Mouse (Mus musculus): ENCODE data around the gene Vwa5b1. TPM values are rescaled to one million over a fixed set of nuclear protein-coding genes. Genes with fewer than 3 reads are reported as not detected.

Gene Vwa5b1
- polyA plus RNA-seq, 1 experiment from 2014 or later: 0.29 TPM

GRCm38 (mm10) chr4:138548124-138548561, 87.5 kb downstream of the Vwa5b1 start:
- H3K9ac ChIP-seq: no peak overlapping the region
- H3K36me3 ChIP-seq: no peaks in the 10 kb centered on the region
- peaks cover 10% of the 10 kb centered on the region for H3K4me1 ChIP-seq
- peak overlapping the region; percentile 25 for H3K4me2 ChIP-seq (replicated peaks)
- H3K27ac ChIP-seq: no peak overlapping the region
- no peak overlapping the region for H3K4me3 ChIP-seq
- no peaks in the 10 kb centered on the region for H3K9me3 ChIP-seq
- no peak for ATAC-seq (ENCODE audit: low FRiP score, low read depth)
- 10% methylated on average over 10 of the region's 10 CpGs for WGBS
- H3K27me3 ChIP-seq (replicated peaks): peaks cover 6% of the 10 kb centered on the region; the same call in 1 of the 2 replicates

GRCm38 (mm10) chr4:138547556-138547955, 88.1 kb downstream of the Vwa5b1 start:
- no peak overlapping the region for H3K9ac ChIP-seq
- ATAC-seq (ENCODE audit: low FRiP score, low read depth): no peak
- WGBS: 14% methylated on average over 10 of the region's 10 CpGs
- H3K27ac ChIP-seq: no peak overlapping the region
- no peaks in the 10 kb centered on the region for H3K36me3 ChIP-seq
- H3K27me3 ChIP-seq (replicated peaks): peaks cover 6% of the 10 kb centered on the region; the same call in 1 of the 2 replicates
- no peak overlapping the region for H3K4me3 ChIP-seq
- H3K4me2 ChIP-seq (replicated peaks): no peak overlapping the region
- H3K4me1 ChIP-seq: peaks cover 9% of the 10 kb centered on the region
- no peaks in the 10 kb centered on the region for H3K9me3 ChIP-seq

GRCm38 (mm10) chr4:138547041-138547440, 88.6 kb downstream of the Vwa5b1 start:
- no peaks in the 10 kb centered on the region for H3K36me3 ChIP-seq
- WGBS: 60% methylated on average over 6 of the region's 6 CpGs
- no peak overlapping the region for H3K4me3 ChIP-seq

GRCm38 (mm10) chr4:138546241-138546640, 89.4 kb downstream of the Vwa5b1 start:
- ATAC-seq (ENCODE audit: low FRiP score, low read depth): no peak
- H3K27ac ChIP-seq: no peak overlapping the region
- H3K27me3 ChIP-seq (replicated peaks): peaks cover 6% of the 10 kb centered on the region; the same call in 1 of the 2 replicates
- H3K9ac ChIP-seq: no peak overlapping the region
- H3K4me3 ChIP-seq: no peak overlapping the region
- WGBS: 83% methylated on average over 11 of the region's 11 CpGs
- no peak overlapping the region for H3K4me2 ChIP-seq (replicated peaks)
- H3K36me3 ChIP-seq: no peaks in the 10 kb centered on the region
- H3K9me3 ChIP-seq: no peaks in the 10 kb centered on the region
- peaks cover 9% of the 10 kb centered on the region for H3K4me1 ChIP-seq

More at GRCm38 (mm10) chr4:138547041-138547440, 88.6 kb downstream of the Vwa5b1 start:
- ATAC-seq (ENCODE audit: low FRiP score, low read depth): no peak
- Histone ChIP-seq H3K27me3 (replicated peaks) (peaks cover 6% of the 10 kb centered on the region; the same call in 1 of the 2 replicates), H3K9me3 (no peaks in the 10 kb centered on the region), H3K9ac (no peak overlapping the region), H3K27ac (no peak overlapping the region), H3K4me1 (peaks cover 9% of the 10 kb centered on the region), H3K4me2 (replicated peaks) (no peak overlapping the region)

GRCm38 (mm10) chr4:138543177-138543576, 92.5 kb downstream of the Vwa5b1 start:
- H3K4me1 ChIP-seq: peaks cover 6% of the 10 kb centered on the region
- H3K36me3 ChIP-seq: no peaks in the 10 kb centered on the region
- H3K4me3 ChIP-seq: no peak overlapping the region
- no peak for ATAC-seq (ENCODE audit: low FRiP score, low read depth)
- no peak overlapping the region for H3K27ac ChIP-seq
- WGBS: 61% methylated on average over 12 of the region's 12 CpGs
- H3K4me2 ChIP-seq (replicated peaks): no peak overlapping the region
- H3K9me3 ChIP-seq: no peaks in the 10 kb centered on the region
- H3K27me3 ChIP-seq (replicated peaks): peaks cover 6% of the 10 kb centered on the region; the same call in 1 of the 2 replicates
- no peak overlapping the region for H3K9ac ChIP-seq

GRCm38 (mm10) chr4:138538084-138538449, 97.6 kb downstream of the Vwa5b1 start:
- H3K27ac ChIP-seq: no peak overlapping the region
- no peak overlapping the region for H3K4me2 ChIP-seq (replicated peaks)
- H3K4me1 ChIP-seq: peaks cover 17% of the 10 kb centered on the region
- no peaks in the 10 kb centered on the region for H3K9me3 ChIP-seq
- ATAC-seq (ENCODE audit: low FRiP score, low read depth): peak; percentile 51; the same call in 1 of the 2 replicates
- H3K36me3 ChIP-seq: no peaks in the 10 kb centered on the region
- H3K4me3 ChIP-seq: no peak overlapping the region
- 47% methylated on average over 4 of the region's 4 CpGs for WGBS
- H3K27me3 ChIP-seq (replicated peaks): 0 out of 2 replicates have a peak, but pooled peaks cover 4% of the 10 kb centered on the region
- no peak overlapping the region for H3K9ac ChIP-seq

GRCm38 (mm10) chr4:138537210-138538083, 98.2 kb downstream of the Vwa5b1 start:
- no peak overlapping the region for H3K9ac ChIP-seq
- H3K4me1 ChIP-seq: peaks cover 17% of the 10 kb centered on the region
- H3K27ac ChIP-seq: no peak overlapping the region
- H3K36me3 ChIP-seq: no peaks in the 10 kb centered on the region
- no peak overlapping the region for H3K4me3 ChIP-seq
- ATAC-seq (ENCODE audit: low FRiP score, low read depth): peak; percentile 55
- 29% methylated on average over 10 of the region's 10 CpGs for WGBS
- 0 out of 2 replicates have a peak, but pooled peaks cover 4% of the 10 kb centered on the region for H3K27me3 ChIP-seq (replicated peaks)
- 0 out of 2 replicates have a peak overlapping the region, but pooled peaks have one; percentile 9 for H3K4me2 ChIP-seq (replicated peaks)
- no peaks in the 10 kb centered on the region for H3K9me3 ChIP-seq

- Histone ChIP-seq H3K27ac (no peak overlapping the region), H3K9me3 (no peaks in the 10 kb centered on the region), H3K4me2 (replicated peaks) (no peak overlapping the region), H3K4me3 (no peak overlapping the region), H3K36me3 (no peaks in the 10 kb centered on the region), H3K9ac (no peak overlapping the region), H3K27me3 (replicated peaks) (0 out of 2 replicates have a peak, but pooled peaks cover 4% of the 10 kb centered on the region), H3K4me1 (peaks cover 17% of the 10 kb centered on the region)
- 87% methylated on average over 12 of the region's 12 CpGs for WGBS
- ATAC-seq (ENCODE audit: low FRiP score, low read depth): no peak
Measured at GRCm38 (mm10) chr4:138535610-138536009, 100.1 kb downstream of the Vwa5b1 start.

- WGBS: 86% methylated on average over 2 of the region's 2 CpGs
- ATAC-seq (ENCODE audit: low FRiP score, low read depth): no peak
- peaks cover 17% of the 10 kb centered on the region for H3K4me1 ChIP-seq
Measured at GRCm38 (mm10) chr4:138533877-138534276, 101.8 kb downstream of the Vwa5b1 start.

GRCm38 (mm10) chr4:138531761-138532160, 103.9 kb downstream of the Vwa5b1 start:
- 79% methylated on average over 2 of the region's 2 CpGs for WGBS
- 0 out of 2 replicates have a peak, but pooled peaks cover 3% of the 10 kb centered on the region for H3K27me3 ChIP-seq (replicated peaks)
- no peaks in the 10 kb centered on the region for H3K4me1 ChIP-seq
- no peak overlapping the region for H3K4me3 ChIP-seq
- H3K9me3 ChIP-seq: no peaks in the 10 kb centered on the region
- no peaks in the 10 kb centered on the region for H3K36me3 ChIP-seq
- H3K27ac ChIP-seq: no peak overlapping the region
- no peak overlapping the region for H3K4me2 ChIP-seq (replicated peaks)
- no peak overlapping the region for H3K9ac ChIP-seq
- no peak for ATAC-seq (ENCODE audit: low FRiP score, low read depth)

More at GRCm38 (mm10) chr4:138533877-138534276, 101.8 kb downstream of the Vwa5b1 start:
- Histone ChIP-seq H3K27me3 (replicated peaks) (0 out of 2 replicates have a peak, but pooled peaks cover 4% of the 10 kb centered on the region), H3K27ac (no peak overlapping the region), H3K4me2 (replicated peaks) (no peak overlapping the region), H3K9me3 (no peaks in the 10 kb centered on the region), H3K4me3 (no peak overlapping the region), H3K36me3 (no peaks in the 10 kb centered on the region), H3K9ac (no peak overlapping the region)

GRCm38 (mm10) chr4:138530011-138530410, 105.7 kb downstream of the Vwa5b1 start:
- Histone ChIP-seq H3K36me3 (no peaks in the 10 kb centered on the region), H3K27me3 (replicated peaks) (no peaks in the 10 kb centered on the region), H3K9me3 (no peaks in the 10 kb centered on the region), H3K4me2 (replicated peaks) (no peak overlapping the region), H3K4me3 (no peak overlapping the region), H3K9ac (no peak overlapping the region), H3K27ac (no peak overlapping the region), H3K4me1 (no peaks in the 10 kb centered on the region)
- no peak for ATAC-seq (ENCODE audit: low FRiP score, low read depth)
- 95% methylated on average over 6 of the region's 6 CpGs for WGBS

- Histone ChIP-seq H3K36me3 (no peaks in the 10 kb centered on the region), H3K9me3 (no peaks in the 10 kb centered on the region), H3K27me3 (replicated peaks) (no peaks in the 10 kb centered on the region), H3K4me2 (replicated peaks) (no peak overlapping the region), H3K4me3 (no peak overlapping the region), H3K9ac (no peak overlapping the region), H3K27ac (no peak overlapping the region), H3K4me1 (peaks cover 12% of the 10 kb centered on the region)
- no peak for ATAC-seq (ENCODE audit: low FRiP score, low read depth)
- 75% methylated on average over 4 of the region's 4 CpGs for WGBS
Measured at GRCm38 (mm10) chr4:138525684-138526083, 110.0 kb downstream of the Vwa5b1 start.
